Mouse (Mus musculus) bone marrow, adult 2 months (tissue): ENCODE results near the gene Arid3c. TPM values are rescaled to one million over a fixed set of nuclear protein-coding genes. Genes with fewer than 3 reads are reported as not detected.

ENCODE experiments used
- H3K27ac ChIP-seq: fragments of 200-500 bp; 2 replicates; pipeline ENCODE4 v1.5.1; 2012; ENCODE audit warnings: low read depth, mild to moderate bottlenecking, control low read depth, inconsistent platforms, low read length; ENCODE audit not compliant: control insufficient read depth, poor library complexity, insufficient read depth
- H3K4me1 ChIP-seq: fragments of 200-500 bp; 2 replicates; pipeline ENCODE4 v1.6.1; 2011; ENCODE audit warnings: low read length; ENCODE audit not compliant: control insufficient read depth, insufficient read depth
- H3K4me3 ChIP-seq: fragments of 200-500 bp; replicated peaks from 2 replicates; pipeline ENCODE3; 2011; ENCODE audit warnings: mild to moderate bottlenecking, low read depth, low read length, control low read depth; ENCODE audit not compliant: control insufficient read depth
- CTCF ChIP-seq: fragments of 200-500 bp; IDR thresholded peaks from 2 replicates; pipeline ENCODE4 v1.5.1; 2011; ENCODE audit warnings: low read length, control low read depth; ENCODE audit not compliant: control insufficient read depth, insufficient read depth
- POLR2A ChIP-seq: fragments of 200-500 bp; IDR thresholded peaks from 2 replicates; pipeline ENCODE4 v1.6.1; 2011; ENCODE audit warnings: low read depth, mild to moderate bottlenecking, control low read depth, low read length, borderline replicate concordance; ENCODE audit not compliant: control insufficient read depth
- WGBS: fragments of 180-500 bp; shearing (Covaris S2); methylation state at CpG from one replicate; pipeline ENCODE4 v1.1.7; 2018; 5-methylcytosine and 5-hydroxymethylcytosine counted together
- polyA plus RNA-seq: library from polyadenylated mRNA; stranded (reverse); fragments of >200 nt; gene quantifications from 2 replicates; pipeline ENCODE4 v1.2.4, GENCODE M21; 2011; ENCODE audit warnings: low replicate concordance; ENCODE audit not compliant: missing spikeins, insufficient read depth, insufficient read length

Arid3c gene
- polyA plus RNA-seq, 1 experiment = not detected

DNA sequence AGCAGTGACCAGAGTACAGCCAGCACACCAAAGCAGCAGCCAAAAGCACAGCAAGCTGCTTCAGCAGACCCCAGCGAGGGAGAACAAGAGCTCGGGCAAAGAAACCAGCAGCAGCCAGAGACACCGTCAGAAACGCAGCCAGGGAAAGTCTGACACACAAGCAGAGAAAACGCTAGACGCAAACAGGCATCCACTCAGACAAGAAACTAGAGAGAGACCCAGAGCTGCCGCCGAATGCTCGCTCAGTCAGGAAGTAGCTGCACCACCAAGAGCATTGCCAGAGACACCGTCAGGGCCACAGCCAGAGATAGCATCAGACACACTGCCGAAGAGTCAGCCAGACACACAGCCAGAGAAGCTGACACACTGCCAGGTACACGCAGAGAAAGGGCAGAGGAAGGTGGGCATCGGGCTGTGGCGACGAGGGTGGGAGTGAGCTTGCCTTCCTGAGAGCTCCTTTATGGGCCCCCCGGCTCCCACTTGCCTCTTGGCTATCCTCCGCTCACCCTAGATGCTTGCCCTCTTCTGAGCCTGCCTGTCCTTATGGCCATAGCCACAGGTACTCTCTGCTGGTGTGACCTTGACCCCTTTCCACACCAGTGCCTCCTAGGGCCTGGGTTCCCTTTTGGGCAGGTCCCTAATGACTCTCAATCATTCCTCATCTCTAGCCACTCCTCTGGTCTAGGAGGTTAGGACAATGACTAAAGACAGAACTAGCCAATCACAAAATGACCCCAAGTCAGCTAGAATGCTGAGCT is 54.5 kb downstream of the Arid3c start:
- no peak overlapping the region for H3K4me3 ChIP-seq
- TF ChIP-seq POLR2A = no peak
- TF ChIP-seq CTCF = no peak
- no peak overlapping the region for H3K27ac ChIP-seq
- 41% methylated on average over 17 of the region's 17 CpGs for WGBS
- H3K4me1 ChIP-seq = no peaks in the 10 kb centered on the region

Other genes with a start within 250 kb of the Arid3c start
- 0.31 TPM in 1 of 2 replicates, not detected in the other for gene AI464131, start 228.1 kb downstream of the Arid3c start, polyA plus RNA-seq
- not detected in 2 replicates for gene 1110017D15Rik, start 213.8 kb downstream of the Arid3c start, polyA plus RNA-seq
- gene Fam219a, start 161.6 kb downstream of the Arid3c start, polyA plus RNA-seq = 6.9 and 17.8 TPM in 2 replicates
- gene Dnaic1, start 161.4 kb downstream of the Arid3c start, polyA plus RNA-seq = not detected in 2 replicates
- gene Enho, start 90.8 kb downstream of the Arid3c start, polyA plus RNA-seq = 1.0 and 1.2 TPM in 2 replicates
- not detected in 2 replicates for gene Cntfr, start 34.1 kb downstream of the Arid3c start, polyA plus RNA-seq
- 77.3 and 83.6 TPM in 2 replicates for gene Il11ra1, start 31.2 kb downstream of the Arid3c start, polyA plus RNA-seq
- 30.1 and 37.2 TPM in 2 replicates for gene Rpp25l, start 17.6 kb downstream of the Arid3c start, polyA plus RNA-seq
- 24.0 and 48.2 TPM in 2 replicates for gene Dctn3, start 8.0 kb downstream of the Arid3c start, polyA plus RNA-seq
- 12.3 and 26.9 TPM in 2 replicates for gene Galt, start 24.1 kb upstream of the Arid3c start, polyA plus RNA-seq
- gene Sigmar1, start 25.0 kb upstream of the Arid3c start, polyA plus RNA-seq = 6.0 and 13.4 TPM in 2 replicates
- gene Ccl27a, start 43.1 kb upstream of the Arid3c start, polyA plus RNA-seq = 6.2 and 28.8 TPM in 2 replicates
- not detected in 2 replicates for gene Gm21541, start 172.5 kb upstream of the Arid3c start, polyA plus RNA-seq
- gene Gm20878, start 210.4 kb upstream of the Arid3c start, polyA plus RNA-seq = 3.8 and 6.1 TPM in 2 replicates
- gene Fam205a4, start 234.9 kb upstream of the Arid3c start, polyA plus RNA-seq = 0.45 TPM in 1 of 2 replicates, not detected in the other